Mouse (Mus musculus) thymus, adult 2 months (tissue): Measurements from ENCODE around the gene Spata31d1d.

Experiments
- CTCF ChIP-seq: fragments of 200-500 bp; IDR thresholded peaks from 2 replicates; pipeline ENCODE4 v1.5.1; 2012; ENCODE audit warnings: mild to moderate bottlenecking, control low read depth, low read length, moderate library complexity, borderline replicate concordance; ENCODE audit not compliant: control insufficient read depth, poor library complexity, insufficient read depth; ENCODE audit errors: extremely low read depth
- POLR2A ChIP-seq: fragments of 200-500 bp; IDR thresholded peaks from 2 replicates; pipeline ENCODE4 v1.6.1; 2012; ENCODE audit warnings: mild to moderate bottlenecking, low read length, control low read depth, moderate library complexity; ENCODE audit not compliant: control insufficient read depth, poor library complexity, insufficient read depth; ENCODE audit errors: extremely low read depth

DNA sequence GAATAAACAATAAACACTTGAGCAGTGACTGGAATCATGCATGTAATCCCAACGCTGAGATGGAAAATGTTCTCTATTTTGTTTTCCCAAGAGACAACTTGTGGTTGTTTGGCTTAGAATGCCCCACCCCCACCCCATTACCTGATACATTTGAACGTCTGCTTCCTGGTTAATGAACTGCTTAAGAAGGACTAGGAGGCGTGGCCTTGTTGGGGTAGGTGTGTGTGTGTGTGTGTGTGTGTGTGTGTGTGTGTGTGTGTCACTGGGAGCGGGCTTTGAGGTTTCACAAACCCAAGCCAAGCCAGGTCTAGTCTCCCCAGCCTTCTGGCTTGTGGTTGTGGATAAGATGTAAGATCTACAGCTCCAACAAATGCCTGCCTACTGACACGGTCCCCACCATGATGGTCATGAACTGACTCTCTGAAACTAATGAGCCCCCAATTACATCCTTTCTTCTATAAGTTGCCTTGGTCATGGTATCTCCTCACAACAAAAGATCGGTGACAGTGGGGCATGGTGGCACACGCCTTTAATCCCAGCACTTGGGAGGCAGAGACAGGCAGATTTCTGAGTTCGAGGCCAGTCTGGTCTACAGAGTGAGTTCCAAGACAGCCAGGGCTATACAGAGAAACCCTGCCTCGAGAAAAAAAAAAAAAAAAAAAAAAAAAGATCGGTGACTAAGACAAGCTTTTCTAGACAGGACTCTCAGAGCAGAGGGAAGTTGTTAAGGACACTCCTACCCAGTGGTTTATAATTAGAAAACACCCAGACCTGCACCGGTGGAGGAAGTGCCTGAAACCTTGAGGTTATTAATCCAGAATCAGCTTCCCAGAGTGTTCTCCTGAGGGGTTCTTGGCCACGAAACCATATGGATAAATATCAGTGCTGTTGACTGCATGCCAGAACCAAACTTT, 55.0 kb downstream of the Spata31d1d start:
- TF ChIP-seq CTCF (no peak), POLR2A (no peak)
